Mouse (Mus musculus) MN1 (cell line): ENCODE data around the gene Ak2.

Experiments
- DNase-seq: peaks from one replicate; pipeline ENCODE4 v3.0.0-alpha.2; 2016; ENCODE audit warnings: low spot score

The Ak2 gene

GRCm38 (mm10) chr4:128991500-128992008, at the start of gene Ak2:
Ak2 (plus strand) TSS chr4:128991958.
- no peak for DNase-seq

GRCm38 (mm10) chr4:128942346-128942745, 49.4 kb upstream of the Ak2 start:
- DNase-seq: no peak

- DNase-seq: no peak
These were observed 45.0 kb upstream of the Ak2 start for GRCm38 (mm10) chr4:128946736-128947135.

DNA sequence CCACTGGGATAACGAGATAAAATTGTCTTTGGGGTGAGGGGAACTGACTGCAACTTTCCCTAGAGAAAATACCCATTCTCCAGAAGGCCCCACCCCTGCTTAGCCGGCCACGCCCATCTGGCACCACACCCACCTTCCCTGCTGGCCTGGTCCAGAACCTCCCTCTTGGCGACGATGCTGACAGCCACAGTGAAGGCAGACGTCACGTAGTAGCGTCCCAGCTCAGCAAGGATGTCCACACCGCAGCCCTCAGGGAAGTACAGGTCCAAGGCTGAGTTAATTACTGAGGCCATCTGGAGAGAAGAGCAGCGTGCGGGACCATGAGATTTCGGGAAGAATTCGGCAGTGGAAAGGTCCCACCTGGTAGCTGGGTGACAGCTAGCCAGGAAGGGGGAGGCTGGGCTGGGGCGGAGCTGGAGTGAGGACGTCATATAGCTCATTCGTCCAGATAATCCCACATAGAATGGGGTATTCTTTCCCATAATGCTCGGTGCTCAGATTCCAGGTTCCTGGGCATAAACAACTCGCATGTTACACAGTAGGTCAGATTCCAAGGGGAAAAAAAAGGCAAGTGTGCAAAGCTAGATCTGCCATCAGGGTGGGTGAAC, 44.3 kb upstream of the Ak2 start:
- peak; percentile 81 for DNase-seq

GRCm38 (mm10) chr4:128948137-128948674, 43.6 kb upstream of the Ak2 start:
- peak; percentile 79 for DNase-seq

DNA sequence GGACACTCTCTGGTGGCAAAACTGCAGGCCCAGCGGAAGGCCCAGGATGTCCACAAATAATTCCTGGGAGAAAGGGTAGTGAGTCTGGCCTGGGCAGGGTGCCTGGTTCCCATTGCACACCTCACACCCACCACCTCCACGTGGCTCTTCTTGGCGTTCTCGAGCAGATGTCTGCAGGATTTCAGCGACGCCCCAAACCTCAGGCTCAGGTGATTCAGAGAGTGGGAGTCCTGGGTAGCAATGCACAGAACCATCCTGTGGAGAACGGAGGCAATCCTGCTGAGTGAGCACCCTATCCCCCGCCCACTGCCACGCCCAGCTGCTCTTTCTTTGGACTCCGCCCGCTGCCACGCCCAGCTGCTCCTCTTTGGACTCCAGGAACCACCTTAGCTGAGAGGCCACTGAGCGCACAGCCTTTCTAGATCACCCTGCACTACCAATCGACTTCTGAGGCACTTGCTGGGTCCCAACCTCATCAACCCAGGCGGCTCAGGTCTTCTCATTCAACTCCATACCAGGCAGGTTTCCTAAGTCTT, 42.2 kb upstream of the Ak2 start:
- DNase-seq: no peak

DNA sequence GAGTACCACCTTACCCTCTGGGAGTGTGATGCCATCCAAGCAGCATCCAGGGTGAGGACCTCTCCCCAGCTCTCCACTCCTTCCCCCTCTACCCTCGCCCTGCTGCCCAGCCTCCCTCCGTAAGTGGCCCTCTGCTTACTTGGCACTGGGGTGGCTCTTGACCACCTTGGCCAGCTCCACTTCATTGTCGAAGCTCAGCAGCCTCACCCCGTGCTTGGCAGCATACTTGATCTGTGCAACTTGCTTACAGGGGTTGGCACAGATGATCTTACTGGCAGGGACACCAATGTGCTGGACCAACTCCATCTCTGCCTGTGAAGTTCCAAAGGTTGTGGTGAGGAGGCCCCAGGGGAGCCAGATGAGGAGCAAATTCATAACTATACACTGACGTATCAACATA, 41.3 kb upstream of the Ak2 start:
- no peak for DNase-seq

DNA sequence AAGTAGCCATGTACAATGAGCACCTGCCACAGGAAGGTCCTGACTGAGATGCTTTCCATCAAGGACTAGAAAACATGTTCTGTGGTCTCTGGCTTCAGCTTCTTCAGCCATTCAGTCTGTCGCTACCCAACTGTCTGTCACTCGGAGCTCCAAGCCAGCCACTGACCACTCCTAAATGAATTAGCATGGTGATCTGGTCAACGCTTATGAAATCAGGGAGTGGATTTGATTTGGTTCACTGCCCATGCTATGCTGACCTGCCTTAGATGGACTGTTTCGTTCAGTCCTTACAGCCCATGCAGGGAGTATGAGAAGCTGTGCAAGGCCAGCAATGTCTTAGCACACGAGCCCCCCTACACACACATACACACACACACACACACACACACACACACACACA, 37.9 kb upstream of the Ak2 start:
- peak; percentile 85 for DNase-seq

DNA sequence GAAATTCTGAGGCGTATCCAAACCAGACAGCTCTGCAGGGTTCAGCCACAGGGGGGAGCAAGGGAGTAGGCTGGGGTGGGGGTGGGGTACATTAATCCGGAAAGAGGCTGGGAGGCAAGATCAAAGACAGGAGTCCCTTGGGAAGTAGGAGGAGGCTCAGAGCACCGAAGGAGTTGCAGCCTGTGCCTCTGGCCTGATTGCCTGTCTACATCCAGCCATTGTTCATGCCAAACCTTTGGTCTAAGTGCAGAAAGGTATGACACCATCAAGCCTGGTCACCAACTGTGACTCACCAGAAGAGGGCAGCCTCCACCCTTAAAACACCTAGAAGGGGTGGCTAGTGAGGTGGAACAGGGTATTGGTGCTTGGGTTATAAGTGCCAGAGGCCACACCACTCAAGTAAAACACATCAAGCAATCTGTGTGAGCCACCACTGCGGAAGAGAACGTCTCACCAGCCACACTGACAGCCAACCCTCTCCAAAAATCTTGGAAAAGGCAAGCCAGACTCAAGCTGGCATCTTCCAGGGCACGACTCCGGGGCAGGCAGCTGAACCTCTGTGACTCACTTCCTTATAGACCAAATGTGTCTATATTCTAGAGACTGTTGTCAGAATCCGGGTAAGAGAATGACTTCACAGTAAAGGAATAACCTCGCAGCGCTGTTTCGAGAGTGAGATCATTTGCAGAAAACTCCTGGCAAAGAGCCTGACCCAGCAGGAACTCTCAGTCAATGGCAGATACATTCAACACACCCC, 34.4 kb upstream of the Ak2 start:
- DNase-seq: peak; percentile 90

GRCm38 (mm10) chr4:128958156-128958555, 33.6 kb upstream of the Ak2 start:
- DNase-seq: no peak

- peak; percentile 96 for DNase-seq
These were observed 32.9 kb upstream of the Ak2 start for GRCm38 (mm10) chr4:128958849-128959248.

GRCm38 (mm10) chr4:128959676-128960075, 32.1 kb upstream of the Ak2 start:
- peak; percentile 42 for DNase-seq

DNA sequence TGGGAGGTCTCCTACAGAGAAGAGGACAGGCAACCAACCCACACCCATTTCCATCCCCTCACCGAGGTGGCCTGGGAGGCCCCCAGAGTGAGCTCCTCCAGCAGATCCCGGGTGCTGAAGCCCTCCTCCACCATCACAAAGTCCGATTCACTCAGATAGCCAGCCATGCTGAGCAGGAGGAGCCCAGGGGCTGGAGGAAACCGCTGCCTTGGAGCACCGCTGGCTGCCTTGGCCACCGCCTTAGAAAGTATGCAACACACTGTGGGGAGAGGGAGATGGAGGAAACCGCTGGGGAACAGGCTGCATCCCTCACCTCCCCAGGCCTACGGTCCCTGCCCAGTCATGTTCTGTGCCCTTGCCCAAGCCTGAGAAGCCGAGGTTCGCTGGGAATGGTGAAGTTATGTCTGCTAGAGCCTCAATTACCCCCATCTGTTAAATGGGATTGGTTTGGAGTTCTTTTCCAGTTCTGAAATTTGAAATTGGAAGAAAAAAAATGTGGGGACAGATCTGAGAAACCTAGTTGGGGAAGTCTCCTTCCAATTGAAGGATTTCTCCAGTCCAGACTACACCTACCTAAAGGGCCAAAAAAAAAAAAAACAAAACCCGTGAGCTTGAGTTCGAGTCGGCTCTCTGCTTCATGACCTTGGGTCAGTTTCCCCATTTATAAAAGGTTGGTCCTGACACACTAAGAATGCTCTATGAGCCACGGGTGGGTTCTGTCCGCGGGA, 30.3 kb upstream of the Ak2 start:
- peak; percentile 46 for DNase-seq

GRCm38 (mm10) chr4:128962029-128962925, 29.5 kb upstream of the Ak2 start, which contains the start of gene Azin2:
Azin2 (minus strand) TSS chr4:128962442.
- peak; percentile 97 for DNase-seq

- peak; percentile 43 for DNase-seq
These were observed 28.9 kb upstream of the Ak2 start for GRCm38 (mm10) chr4:128962926-128963290.

GRCm38 (mm10) chr4:128966751-128967150, 25.0 kb upstream of the Ak2 start:
- DNase-seq: peak; percentile 90

GRCm38 (mm10) chr4:128969081-128969480, 22.7 kb upstream of the Ak2 start:
- DNase-seq: no peak

GRCm38 (mm10) chr4:128969607-128970416, 21.9 kb upstream of the Ak2 start:
- peak; percentile 59 for DNase-seq

DNA sequence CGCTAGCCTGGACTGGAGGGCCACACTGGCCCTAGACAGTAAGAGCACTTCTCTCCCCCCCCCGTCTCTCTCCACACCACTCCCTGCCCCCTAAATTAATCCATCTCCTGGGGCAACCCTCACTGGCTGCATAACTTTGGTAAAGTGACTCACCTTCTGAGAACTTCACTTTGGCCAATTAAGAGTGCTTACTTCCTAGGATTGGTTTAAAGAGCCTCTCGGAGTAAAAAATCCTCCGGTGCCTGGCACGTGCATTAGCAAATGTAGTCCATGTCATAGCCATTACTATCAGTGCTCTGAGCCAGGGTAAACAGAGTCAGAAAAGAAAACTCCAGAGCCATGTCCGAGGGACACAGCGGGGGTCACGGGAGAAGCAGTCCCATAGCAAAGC, 21.3 kb upstream of the Ak2 start:
- no peak for DNase-seq

DNA sequence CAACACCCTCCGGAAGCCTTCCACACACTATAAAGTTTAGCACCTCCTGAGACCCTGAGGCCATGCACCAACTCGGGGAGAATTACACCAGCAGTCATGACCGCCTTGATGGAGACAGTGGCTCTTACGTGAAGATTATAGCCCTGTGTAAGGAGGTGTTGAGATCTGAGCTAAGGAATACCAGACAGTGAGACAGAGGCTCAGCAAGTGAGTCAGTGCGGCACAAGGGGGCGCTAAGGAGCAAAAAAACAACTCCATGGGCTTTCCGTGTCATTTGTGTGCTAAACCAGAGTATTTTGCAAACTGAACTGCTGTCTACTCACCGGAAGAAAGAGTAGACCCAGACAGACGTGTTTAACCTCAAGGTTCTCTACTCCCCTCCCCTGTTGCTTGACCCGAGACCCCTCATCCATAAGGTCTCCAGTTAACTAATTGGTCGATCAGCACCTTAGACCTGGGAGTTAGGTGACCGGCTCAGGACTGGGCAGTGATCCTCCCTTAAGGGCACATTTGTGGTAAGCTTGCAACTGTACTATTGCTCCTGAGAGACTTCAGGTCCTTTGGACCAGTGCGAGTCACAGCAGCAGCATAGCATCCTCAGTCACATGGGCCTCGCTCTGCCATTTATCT, 20.6 kb upstream of the Ak2 start:
- DNase-seq: peak; percentile 83
